Mouse (Mus musculus): ENCODE data around the gene Tenm4. TPM values are rescaled to one million over a fixed set of nuclear protein-coding genes. Genes with fewer than 3 reads are reported as not detected.

The Tenm4 gene
- total and polyA plus RNA-seq, 3 experiments: 0.03 to 0.26 (median 0.04) TPM

DNA sequence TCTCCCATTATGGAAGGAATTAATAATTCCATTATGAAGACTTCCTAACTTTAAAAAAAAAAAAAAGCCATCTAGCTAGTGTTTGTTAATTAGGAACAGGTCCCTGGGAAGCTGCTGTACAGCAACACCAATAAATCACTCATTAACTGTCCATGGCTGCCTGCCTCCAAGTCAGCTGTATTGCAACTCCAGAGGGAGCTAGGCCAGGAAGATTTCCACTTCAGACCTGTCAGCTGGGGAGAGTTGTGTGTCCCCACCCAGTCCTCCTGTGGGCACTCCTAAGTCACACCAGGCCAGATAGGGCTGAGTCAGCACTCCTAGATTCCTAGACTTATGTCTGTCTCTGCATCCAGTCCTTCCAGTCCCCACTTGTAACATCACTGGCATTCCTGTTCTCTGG, 399.9 kb downstream of the Tenm4 start:
- dilution Hi-C loops (cut with MboI; ENCODE audit: extremely low pct_ligation_motif_present, extremely low pct_unique_long_range_greater_than_20kb, low sequenced_read_pairs): no loop called here
- TF ChIP-seq SIN3A (IDR thresholded peaks at IDR 0.05; ENCODE audit: low read length) (no peak), ETS1 (conservative IDR thresholded peaks at IDR 0.05; ENCODE audit: low read depth, low read length) (no peak), MAZ (IDR thresholded peaks at IDR 0.05; ENCODE audit: low read depth, low read length) (no peak), NELFE (IDR thresholded peaks at IDR 0.05; ENCODE audit: low read depth, low read length) (no peak), CTCF (conservative IDR thresholded peaks at IDR 0.05 in 1 of 2, IDR thresholded peaks at IDR 0.05 in 1 of 2; ENCODE audit: low read depth in 2 of 2, low read length in 2 of 2) (no peak), IRF4 (IDR thresholded peaks at IDR 0.05; ENCODE audit: low read depth, low read length) (no peak), JUND (conservative IDR thresholded peaks at IDR 0.05; ENCODE audit: low read depth, low read length) (no peak), MAX (IDR thresholded peaks at IDR 0.05; ENCODE audit: low read length) (no peak), SMC3 (IDR thresholded peaks at IDR 0.05; ENCODE audit: low read depth, low read length) (no peak)

GRCm38 (mm10) chr7:96572995-96573394, 401.9 kb downstream of the Tenm4 start:
- Histone ChIP-seq H3K79me2 (replicated peaks; ENCODE audit: control insufficient read depth, extremely low read depth, insufficient read depth, poor library complexity, severe bottlenecking) (no peaks in the 10 kb centered on the region), H3K4me1 (ENCODE audit: control insufficient read depth in 1 of 2, insufficient read depth in 2 of 2) (no peaks in the 10 kb centered on the region), H3K27ac (ENCODE audit: insufficient read depth, low read depth) (no peak overlapping the region), H3K9me3 (replicated peaks; ENCODE audit: low read length) (no peaks in the 10 kb centered on the region), H3K4me2 (ENCODE audit: insufficient read depth, low read depth, poor library complexity, severe bottlenecking) (no peak overlapping the region), H3K4me3 (replicated peaks in 1 of 3; ENCODE audit: low read depth in 2 of 3, low read length in 2 of 3, poor library complexity in 1 of 3) (no peak overlapping the region), H3K27me3 (replicated peaks) (no peaks in the 10 kb centered on the region), H3K36me3 (replicated peaks in 1 of 2; ENCODE audit: control insufficient read depth in 1 of 2, insufficient read depth in 1 of 2, low read length in 1 of 2) (no peaks in the 10 kb centered on the region), H3K9ac (ENCODE audit: insufficient read depth, low read depth) (no peak overlapping the region)
- dilution Hi-C loops (cut with MboI; ENCODE audit: extremely low pct_ligation_motif_present, extremely low pct_unique_long_range_greater_than_20kb, low sequenced_read_pairs): no loop called here
- no peak for DNase-seq (ENCODE audit: extremely low read depth)
- TF ChIP-seq TCF12 (IDR thresholded peaks at IDR 0.05; ENCODE audit: low read depth, low read length) (no peak), UBTF (IDR thresholded peaks at IDR 0.05; ENCODE audit: low read depth, low read length) (no peak), RCOR1 (conservative IDR thresholded peaks at IDR 0.05; ENCODE audit: low read depth, low read length) (no peak), JUND (conservative IDR thresholded peaks at IDR 0.05; ENCODE audit: low read depth, low read length) (no peak)
- in situ Hi-C loops (cut with MboI; ENCODE audit: low pct_ligation_motif_present, low pct_unique_long_range_greater_than_20kb, low sequenced_read_pairs): loop anchor here (25.0 kb wide), 1 partner anchor 189 kb away; no protein-coding TSS in a partner anchor

More for the DNA sequence above, 399.9 kb downstream of the Tenm4 start:
- Histone ChIP-seq H3K4me1 (ENCODE audit: control insufficient read depth in 1 of 2, insufficient read depth in 2 of 2) (peaks cover 0 to 4% of the 10 kb centered on the region in 2 experiments; a peak in 1 of 4 replicates), H3K27ac (ENCODE audit: insufficient read depth, low read depth) (no peak overlapping the region), H3K79me2 (replicated peaks; ENCODE audit: control insufficient read depth, extremely low read depth, insufficient read depth, poor library complexity, severe bottlenecking) (no peaks in the 10 kb centered on the region), H3K4me2 (ENCODE audit: insufficient read depth, low read depth, poor library complexity, severe bottlenecking) (no peak overlapping the region), H3K27me3 (replicated peaks) (no peaks in the 10 kb centered on the region), H3K9ac (ENCODE audit: insufficient read depth, low read depth) (no peak overlapping the region), H3K36me3 (replicated peaks in 1 of 2; ENCODE audit: control insufficient read depth in 1 of 2, insufficient read depth in 1 of 2, low read length in 1 of 2) (no peaks in the 10 kb centered on the region), H3K9me3 (replicated peaks; ENCODE audit: low read length) (no peaks in the 10 kb centered on the region), H3K4me3 (replicated peaks in 1 of 3; ENCODE audit: low read depth in 2 of 3, low read length in 2 of 3, poor library complexity in 1 of 3) (no peak overlapping the region)
- in situ Hi-C loops (cut with MboI; ENCODE audit: low pct_ligation_motif_present, low pct_unique_long_range_greater_than_20kb, low sequenced_read_pairs): loop anchor here (25.0 kb wide), 1 partner anchor 191 kb away; no protein-coding TSS in a partner anchor
- no peak for DNase-seq (ENCODE audit: extremely low read depth)

GRCm38 (mm10) chr7:96575202-96575650, 404.2 kb downstream of the Tenm4 start:
- no peak overlapping the region for H3K9ac ChIP-seq (ENCODE audit: insufficient read depth, low read depth)
- no peaks in the 10 kb centered on the region for H3K27me3 ChIP-seq (replicated peaks)
- no peaks in the 10 kb centered on the region for H3K36me3 ChIP-seq (replicated peaks in 1 of 2; ENCODE audit: control insufficient read depth in 1 of 2, insufficient read depth in 1 of 2, low read length in 1 of 2)
- H3K9me3 ChIP-seq (replicated peaks; ENCODE audit: low read length): no peaks in the 10 kb centered on the region
- no peaks in the 10 kb centered on the region for H3K4me1 ChIP-seq (ENCODE audit: control insufficient read depth in 1 of 2, insufficient read depth in 2 of 2)
- in situ Hi-C loops (cut with MboI; ENCODE audit: low pct_ligation_motif_present, low pct_unique_long_range_greater_than_20kb, low sequenced_read_pairs): no loop called here
- no peaks in the 10 kb centered on the region for H3K79me2 ChIP-seq (replicated peaks; ENCODE audit: control insufficient read depth, extremely low read depth, insufficient read depth, poor library complexity, severe bottlenecking)
- no peak for DNase-seq (ENCODE audit: extremely low read depth)
- no peak overlapping the region for H3K4me2 ChIP-seq (ENCODE audit: insufficient read depth, low read depth, poor library complexity, severe bottlenecking)
- H3K4me3 ChIP-seq (replicated peaks in 1 of 3; ENCODE audit: low read depth in 2 of 3, low read length in 2 of 3, poor library complexity in 1 of 3): no peak overlapping the region
- TF ChIP-seq MAZ (IDR thresholded peaks at IDR 0.05; ENCODE audit: low read depth, low read length) (no peak), BHLHE40 (IDR thresholded peaks at IDR 0.05; ENCODE audit: low read depth, low read length) (no peak), MXI1 (IDR thresholded peaks at IDR 0.05; ENCODE audit: low read depth, low read length) (no peak), IRF4 (IDR thresholded peaks at IDR 0.05; ENCODE audit: low read depth, low read length) (no peak), POLR2A (IDR thresholded peaks at IDR 0.05; ENCODE audit: low read depth, low read length) (no peak), RCOR1 (conservative IDR thresholded peaks at IDR 0.05; ENCODE audit: low read depth, low read length) (no peak), HCFC1 (IDR thresholded peaks at IDR 0.05; ENCODE audit: low read depth, low read length) (no peak)
- dilution Hi-C loops (cut with MboI; ENCODE audit: extremely low pct_ligation_motif_present, extremely low pct_unique_long_range_greater_than_20kb, low sequenced_read_pairs): no loop called here
- H3K27ac ChIP-seq (ENCODE audit: insufficient read depth, low read depth): no peak overlapping the region

All from CH12.LX (cell line).